Mouse (Mus musculus): ENCODE measurements at regions not wholly inside any gene's neighbourhood (a gene's known extent, or its start where the extent isn't known, plus 50 kb on each side); places are given as distances from the start of the nearest gene placed in this dataset.

DNA sequence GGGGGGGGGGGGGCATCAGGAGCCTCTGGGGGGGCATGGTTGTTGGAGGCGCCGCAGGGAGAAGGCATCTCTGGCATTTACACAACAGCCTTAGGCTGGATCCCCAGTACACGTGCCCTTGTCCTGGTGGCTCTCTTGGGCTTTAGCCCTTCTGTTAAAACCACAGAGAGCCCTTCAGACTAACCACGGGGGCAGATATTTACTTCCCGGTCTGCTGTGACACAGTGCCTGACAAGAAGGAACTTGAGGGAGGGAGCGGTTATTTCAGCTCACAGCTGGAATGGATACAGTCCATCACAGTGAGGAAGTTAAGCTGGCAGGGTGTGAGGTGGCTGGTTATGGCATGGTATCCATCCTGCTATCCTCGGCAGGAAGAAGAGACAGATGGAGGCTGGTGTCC is 71.0 kb upstream of the Gm11733 start:
- Histone ChIP-seq H3K4me3 (ENCODE audit: insufficient read depth, low read depth, low read length) (no peak overlapping the region), H3K27ac (ENCODE audit: insufficient read depth, low read depth, low read length) (no peak overlapping the region), H3K4me1 (ENCODE audit: control insufficient read depth, insufficient read depth, low read length) (peaks cover 41% of the 10 kb centered on the region)
- WGBS, result 40% methylated on average over 7 of the region's 7 CpGs
- no peak for TF ChIP-seq CTCF (IDR thresholded peaks at IDR 0.05; ENCODE audit: insufficient read depth, low read depth, low read length)

- Histone ChIP-seq H3K4me3 (ENCODE audit: insufficient read depth, low read depth, low read length) (no peak overlapping the region), H3K27ac (ENCODE audit: insufficient read depth, low read depth, low read length) (no peak overlapping the region), H3K4me1 (ENCODE audit: control insufficient read depth, insufficient read depth, low read length) (peaks cover 31% of the 10 kb centered on the region)
- no peak for TF ChIP-seq POLR2A (IDR thresholded peaks at IDR 0.05; ENCODE audit: insufficient read depth, low read depth, low read length)
- 42% methylated on average over 11 of the region's 11 CpGs for WGBS
Measured at GRCm38 (mm10) chr11:117413942-117414705, 70.0 kb upstream of the Gm11733 start.

DNA sequence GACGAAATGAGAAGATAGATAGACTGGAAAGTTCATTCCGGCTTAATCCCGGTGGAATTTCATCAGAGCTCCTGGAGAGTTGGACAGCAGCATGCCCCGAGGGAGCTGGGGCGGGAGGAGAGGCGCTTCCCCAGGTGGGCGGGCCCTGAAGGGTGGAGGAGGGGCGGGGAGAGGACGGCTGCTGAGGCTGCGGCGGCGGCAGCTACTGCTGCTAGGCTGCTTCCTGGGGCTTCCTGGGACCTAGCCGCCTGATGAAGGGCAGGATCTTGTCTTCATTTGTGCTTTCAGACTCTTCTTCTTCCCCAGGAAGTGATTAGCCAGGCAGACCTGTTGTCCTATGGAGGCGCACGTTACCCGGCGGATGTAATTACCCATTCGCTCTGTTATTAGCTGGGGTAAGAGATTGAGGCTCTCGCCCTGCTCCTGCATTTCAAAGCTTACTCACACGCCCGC is 69.3 kb upstream of the Gm11733 start:
- TF ChIP-seq CTCF (IDR thresholded peaks at IDR 0.05; ENCODE audit: insufficient read depth, low read depth, low read length) (no peak), POLR2A (IDR thresholded peaks at IDR 0.05; ENCODE audit: insufficient read depth, low read depth, low read length) (no peak)
- no peak overlapping the region for H3K27ac ChIP-seq (ENCODE audit: insufficient read depth, low read depth, low read length)
- peak overlapping the region; percentile 13 for H3K4me3 ChIP-seq (ENCODE audit: insufficient read depth, low read depth, low read length)
- 1% methylated on average over 21 of the region's 21 CpGs for WGBS
- H3K4me1 ChIP-seq (ENCODE audit: control insufficient read depth, insufficient read depth, low read length), result peaks cover 26% of the 10 kb centered on the region

DNA sequence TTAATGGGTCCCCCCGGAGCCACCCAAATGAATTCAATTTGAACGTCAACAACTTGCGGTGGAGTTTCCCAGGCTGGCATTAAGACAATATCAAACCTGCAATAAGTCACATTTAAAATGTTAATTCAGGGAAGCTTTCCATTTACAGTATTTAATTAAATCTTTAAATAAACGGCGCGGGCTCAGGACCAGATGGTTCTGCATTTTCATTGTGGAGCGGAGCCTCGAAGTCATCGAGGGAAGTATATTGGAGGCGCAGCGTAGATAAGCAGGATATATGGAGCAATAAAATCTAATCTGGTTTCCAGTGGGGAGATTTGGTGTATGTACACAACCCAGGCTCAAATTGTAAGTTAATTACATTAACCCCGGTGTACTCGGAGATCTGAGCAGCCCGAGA is 68.7 kb upstream of the Gm11733 start:
- no peak for TF ChIP-seq POLR2A (IDR thresholded peaks at IDR 0.05; ENCODE audit: insufficient read depth, low read depth, low read length)
- no peak for TF ChIP-seq CTCF (IDR thresholded peaks at IDR 0.05; ENCODE audit: insufficient read depth, low read depth, low read length)
- peaks cover 21% of the 10 kb centered on the region for H3K4me1 ChIP-seq (ENCODE audit: control insufficient read depth, insufficient read depth, low read length)
- H3K4me3 ChIP-seq (ENCODE audit: insufficient read depth, low read depth, low read length), result no peak overlapping the region
- no peak overlapping the region for H3K27ac ChIP-seq (ENCODE audit: insufficient read depth, low read depth, low read length)
- 5% methylated on average over 14 of the region's 14 CpGs for WGBS

DNA sequence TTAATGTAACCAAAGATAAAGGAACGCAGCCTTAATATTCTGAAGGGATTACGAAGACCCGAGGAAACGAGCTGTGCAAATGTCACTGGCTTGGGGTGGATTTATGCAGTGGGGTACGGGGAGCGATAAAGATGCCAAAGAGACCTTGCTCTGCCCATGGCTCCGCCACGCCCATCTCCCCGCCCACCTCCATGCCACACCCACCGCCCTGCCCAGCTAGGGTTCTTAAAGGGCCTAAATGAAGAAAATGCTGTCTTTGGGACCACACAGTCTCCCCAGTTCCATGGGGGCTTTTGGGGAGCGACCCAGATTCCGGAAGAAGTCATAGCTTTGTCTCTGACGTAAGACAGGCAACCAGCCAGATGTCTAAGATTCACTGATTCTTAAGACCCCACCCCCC is 68.2 kb upstream of the Gm11733 start:
- no peak overlapping the region for H3K4me3 ChIP-seq (ENCODE audit: insufficient read depth, low read depth, low read length)
- no peak for TF ChIP-seq POLR2A (IDR thresholded peaks at IDR 0.05; ENCODE audit: insufficient read depth, low read depth, low read length)
- no peak for TF ChIP-seq CTCF (IDR thresholded peaks at IDR 0.05; ENCODE audit: insufficient read depth, low read depth, low read length)
- WGBS, result 12% methylated on average over 13 of the region's 13 CpGs
- no peak overlapping the region for H3K27ac ChIP-seq (ENCODE audit: insufficient read depth, low read depth, low read length)
- peaks cover 21% of the 10 kb centered on the region for H3K4me1 ChIP-seq (ENCODE audit: control insufficient read depth, insufficient read depth, low read length)

- Histone ChIP-seq H3K4me3 (ENCODE audit: insufficient read depth, low read depth, low read length) (no peak overlapping the region), H3K4me1 (ENCODE audit: control insufficient read depth, insufficient read depth, low read length) (peaks cover 21% of the 10 kb centered on the region), H3K27ac (ENCODE audit: insufficient read depth, low read depth, low read length) (no peak overlapping the region)
- TF ChIP-seq CTCF (IDR thresholded peaks at IDR 0.05; ENCODE audit: insufficient read depth, low read depth, low read length) (no peak), POLR2A (IDR thresholded peaks at IDR 0.05; ENCODE audit: insufficient read depth, low read depth, low read length) (no peak)
- WGBS, result 71% methylated on average over 8 of the region's 8 CpGs
Measured at GRCm38 (mm10) chr11:117416984-117417670, 67.0 kb upstream of the Gm11733 start.

- no peak overlapping the region for H3K27ac ChIP-seq (ENCODE audit: insufficient read depth, low read depth, low read length)
- TF ChIP-seq POLR2A (IDR thresholded peaks at IDR 0.05; ENCODE audit: insufficient read depth, low read depth, low read length), result no peak
- no peak for TF ChIP-seq CTCF (IDR thresholded peaks at IDR 0.05; ENCODE audit: insufficient read depth, low read depth, low read length)
- 84% methylated on average over 9 of the region's 9 CpGs for WGBS
- no peak overlapping the region for H3K4me3 ChIP-seq (ENCODE audit: insufficient read depth, low read depth, low read length)
- H3K4me1 ChIP-seq (ENCODE audit: control insufficient read depth, insufficient read depth, low read length), result peaks cover 20% of the 10 kb centered on the region
Measured at GRCm38 (mm10) chr11:117417959-117418574, 66.1 kb upstream of the Gm11733 start.

- Histone ChIP-seq H3K4me1 (ENCODE audit: control insufficient read depth, insufficient read depth, low read length) (peaks cover 16% of the 10 kb centered on the region), H3K4me3 (ENCODE audit: insufficient read depth, low read depth, low read length) (no peak overlapping the region), H3K27ac (ENCODE audit: insufficient read depth, low read depth, low read length) (no peak overlapping the region)
- WGBS, result 97% methylated on average over 3 of the region's 3 CpGs
- TF ChIP-seq POLR2A (IDR thresholded peaks at IDR 0.05; ENCODE audit: insufficient read depth, low read depth, low read length) (no peak), CTCF (IDR thresholded peaks at IDR 0.05; ENCODE audit: insufficient read depth, low read depth, low read length) (no peak)
Measured at GRCm38 (mm10) chr11:117418939-117419338, 65.2 kb upstream of the Gm11733 start.

DNA sequence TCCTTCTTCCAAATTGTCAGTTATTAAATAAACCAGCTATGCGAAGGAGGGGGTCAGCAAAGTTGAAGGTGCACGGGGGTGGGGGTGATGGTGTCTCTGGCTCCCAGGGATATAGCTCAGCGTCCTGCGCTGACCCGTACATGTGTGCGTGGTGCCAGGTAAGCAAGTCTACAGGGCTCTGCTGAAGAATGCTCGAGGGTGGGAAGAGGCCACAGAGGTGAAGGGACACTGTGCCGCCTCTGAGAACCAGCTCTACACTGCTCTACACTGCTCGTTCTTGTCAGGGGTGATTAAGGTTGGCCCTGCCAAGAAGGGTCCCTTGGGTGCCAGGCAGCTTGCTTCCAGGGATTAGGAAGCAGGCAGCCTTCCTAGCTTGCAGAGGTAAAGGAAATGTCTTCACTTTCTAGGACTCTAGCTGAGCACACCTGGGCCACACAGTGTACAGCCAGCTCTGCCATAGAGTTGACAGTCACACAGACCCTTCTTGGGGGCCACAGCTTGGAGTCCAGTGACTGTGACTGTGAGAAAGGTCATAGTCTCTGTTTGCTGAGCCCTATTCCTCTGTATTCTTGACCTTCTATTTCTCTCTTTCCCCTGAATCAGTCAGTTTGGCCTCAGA is 64.7 kb upstream of the Gm11733 start:
- TF ChIP-seq CTCF (IDR thresholded peaks at IDR 0.05; ENCODE audit: insufficient read depth, low read depth, low read length), result no peak
- no peak for TF ChIP-seq POLR2A (IDR thresholded peaks at IDR 0.05; ENCODE audit: insufficient read depth, low read depth, low read length)

More for the DNA sequence above, 64.7 kb upstream of the Gm11733 start:
- peaks cover 11% of the 10 kb centered on the region for H3K4me1 ChIP-seq (ENCODE audit: control insufficient read depth, insufficient read depth, low read length)
- 93% methylated on average over 9 of the region's 9 CpGs for WGBS
- H3K27ac ChIP-seq (ENCODE audit: insufficient read depth, low read depth, low read length), result no peak overlapping the region
- H3K4me3 ChIP-seq (ENCODE audit: insufficient read depth, low read depth, low read length), result no peak overlapping the region

Measured in olfactory bulb, adult 2 months (tissue).